Mouse (Mus musculus) right cerebral cortex, postnatal 36 days (tissue): ENCODE data around the gene Chka.
A peak's percentile ranks its signal among the peaks of the same experiment; 100 is the strongest.

Source experiments
- DNase-seq, 2 experiments: peaks; one replicate each; pipeline ENCODE4 v3.0.0; 2022; ENCODE audit warnings: low spot score in 2 of 2, mixed read lengths in 1 of 2

The Chka gene

DNA sequence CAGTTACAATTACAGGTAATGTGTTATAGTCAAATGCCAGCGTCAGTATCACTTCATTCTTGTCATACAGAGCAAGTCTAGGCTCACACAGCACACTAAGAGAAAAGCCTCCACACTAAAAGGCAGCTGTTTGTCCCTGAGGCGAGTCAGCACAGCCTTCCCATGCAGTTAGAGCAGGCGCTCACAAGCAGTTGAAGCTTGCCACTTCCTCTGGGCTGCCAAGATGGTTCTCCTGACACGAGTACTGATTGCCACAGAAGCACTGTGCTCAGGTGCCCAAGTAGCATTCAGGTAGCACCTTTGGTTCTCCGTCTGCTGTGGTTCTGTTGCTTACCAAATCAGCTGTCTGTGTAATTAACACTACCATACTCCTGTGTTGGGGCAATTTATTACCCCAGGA, 37.5 kb downstream of the Chka start:
- DNase-seq, result no peak

DNA sequence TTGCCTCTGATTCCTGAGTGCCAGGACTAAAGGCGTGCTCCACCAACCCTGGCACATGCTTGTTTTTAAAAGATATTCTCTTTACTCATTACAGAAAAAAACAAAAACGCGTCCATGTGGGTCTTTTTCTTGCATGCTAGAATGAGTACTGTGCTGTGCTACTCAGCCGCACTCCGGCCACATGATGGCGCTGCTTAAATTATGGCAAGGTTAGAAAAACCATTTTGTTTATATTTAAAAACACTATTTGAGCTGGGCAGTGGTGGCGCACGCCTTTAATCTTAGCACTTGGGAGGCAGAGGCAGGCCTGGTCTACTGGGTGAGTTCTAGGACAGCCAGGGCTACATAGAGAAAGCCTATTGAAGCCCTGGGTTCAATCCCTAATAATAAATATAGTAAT, 38.6 kb downstream of the Chka start:
- no peak for DNase-seq

DNA sequence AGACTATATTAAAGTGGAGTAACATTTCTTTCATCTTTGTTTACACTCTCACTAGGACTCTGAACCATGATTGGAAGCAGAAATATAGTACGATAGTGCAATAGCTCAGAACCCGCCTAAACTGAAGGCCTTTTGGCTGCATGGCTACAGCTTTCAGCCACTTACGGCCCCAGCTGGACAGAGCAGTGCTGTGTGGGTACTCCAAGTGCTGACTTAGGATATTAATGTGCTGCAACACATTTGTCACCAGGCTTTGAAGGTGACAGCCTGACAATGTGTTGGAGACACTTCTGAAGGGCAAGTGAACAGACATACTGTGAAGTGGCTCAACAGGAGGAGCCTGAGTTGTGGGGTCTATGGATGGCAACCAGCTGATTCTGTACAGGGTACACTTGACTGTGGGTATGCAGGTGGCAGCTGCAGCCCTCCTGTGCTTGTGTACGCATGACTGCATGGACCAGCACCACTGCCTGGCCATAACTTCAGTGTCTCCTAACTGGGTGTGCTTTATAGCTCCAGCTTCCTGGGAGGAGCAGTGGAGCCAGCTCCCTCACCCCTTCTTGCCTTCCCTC, 42.1 kb downstream of the Chka start:
- no peak for DNase-seq

DNA sequence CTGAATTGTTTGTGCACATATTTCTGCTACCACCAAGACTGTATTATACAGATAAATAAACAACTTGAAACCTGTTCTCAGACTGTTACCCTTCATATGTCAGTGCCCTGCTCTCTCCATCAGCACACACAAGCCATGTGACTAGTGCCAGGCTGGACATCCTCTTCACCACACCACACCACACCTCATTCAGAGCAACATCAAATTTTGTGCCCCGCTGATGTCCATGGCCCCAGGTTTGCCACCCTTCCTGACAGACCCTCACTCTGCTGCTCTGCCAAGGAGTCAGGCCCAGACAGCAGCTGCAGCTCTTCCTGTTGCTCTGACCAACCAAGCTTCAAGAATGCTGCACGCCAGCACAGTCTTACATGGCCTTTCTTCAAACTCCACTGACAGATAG, 42.7 kb downstream of the Chka start:
- DNase-seq, result no peak

DNA sequence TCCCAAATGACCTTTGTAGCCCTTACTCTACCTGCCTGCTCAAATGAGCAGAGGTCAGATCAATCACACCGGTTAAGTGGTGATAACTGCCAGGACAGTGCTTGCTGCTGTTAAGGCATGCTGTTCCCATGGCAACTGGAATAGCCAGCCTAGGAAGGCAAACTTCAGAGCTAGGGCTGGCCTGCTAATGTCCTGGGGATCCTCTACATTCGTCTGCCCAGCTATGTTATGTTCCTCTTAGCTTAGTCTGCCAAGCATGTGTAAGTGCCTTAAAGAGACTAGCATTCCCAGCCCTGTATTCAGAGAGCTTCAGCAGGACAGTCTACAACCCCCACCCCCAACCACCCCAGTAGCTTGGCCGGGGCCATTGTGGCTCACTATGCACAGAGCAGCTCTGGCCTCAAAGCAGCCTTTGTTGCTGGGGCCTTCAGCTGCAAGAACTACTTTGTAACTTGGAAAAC, 43.6 kb downstream of the Chka start:
- no peak for DNase-seq

DNA sequence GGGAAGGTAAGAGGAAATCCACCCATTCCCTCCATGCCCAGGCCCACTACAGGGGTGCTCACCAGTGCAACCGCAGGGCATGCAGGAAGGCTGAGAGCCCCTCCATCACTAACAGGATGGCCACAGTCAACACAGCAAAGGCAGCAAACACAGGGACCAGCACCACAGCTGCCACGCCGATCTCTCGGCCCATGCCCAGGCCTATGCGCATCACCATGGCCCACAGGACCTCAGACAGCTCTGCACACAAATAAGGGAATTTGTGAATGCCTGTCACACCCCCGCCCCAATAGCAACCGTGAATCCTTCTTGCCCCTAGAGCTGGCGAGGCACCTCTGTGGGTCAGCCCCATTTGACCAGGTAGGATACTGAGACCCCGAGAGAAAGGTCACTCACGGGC, 44.6 kb downstream of the Chka start:
- no peak for DNase-seq

DNA sequence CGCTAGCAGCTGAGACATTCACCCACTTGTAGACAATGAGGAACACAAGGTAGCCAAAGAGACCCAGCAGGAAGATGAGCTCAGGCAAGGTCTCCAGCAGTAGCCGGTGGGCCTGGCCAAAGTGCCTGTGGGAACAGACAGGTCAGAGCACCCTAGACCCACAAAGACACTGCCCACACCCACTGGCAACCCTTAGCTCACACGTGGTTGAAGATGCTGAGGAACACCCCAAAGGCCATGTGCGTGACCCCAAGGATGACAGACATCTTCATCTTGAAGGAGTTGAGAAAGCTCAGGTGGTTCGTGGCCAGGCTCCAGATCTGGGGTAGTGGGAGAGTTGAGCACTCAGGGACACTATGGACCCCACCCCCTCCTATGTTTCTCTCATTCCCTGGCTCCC, 46.0 kb downstream of the Chka start:
- no peak for DNase-seq

DNA sequence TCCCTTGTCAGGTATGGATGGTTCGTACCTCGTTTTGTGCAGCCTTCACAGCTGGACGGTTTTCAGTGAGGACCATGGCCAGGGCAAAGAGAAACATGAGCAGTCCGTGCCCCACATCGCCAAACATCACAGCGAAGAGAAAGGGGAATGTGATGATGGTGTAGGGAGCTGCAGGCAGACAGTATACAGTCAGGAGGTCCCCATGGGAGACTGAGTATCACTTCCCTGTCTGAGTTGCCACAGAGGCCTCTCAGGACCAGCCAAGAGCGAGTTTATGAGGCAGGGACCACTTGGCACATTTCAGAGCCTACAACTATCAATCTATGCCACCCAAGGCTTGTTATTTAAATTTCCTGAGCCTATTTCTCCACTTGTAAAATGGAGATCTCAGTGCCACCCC, 47.4 kb downstream of the Chka start:
- DNase-seq, result no peak

DNA sequence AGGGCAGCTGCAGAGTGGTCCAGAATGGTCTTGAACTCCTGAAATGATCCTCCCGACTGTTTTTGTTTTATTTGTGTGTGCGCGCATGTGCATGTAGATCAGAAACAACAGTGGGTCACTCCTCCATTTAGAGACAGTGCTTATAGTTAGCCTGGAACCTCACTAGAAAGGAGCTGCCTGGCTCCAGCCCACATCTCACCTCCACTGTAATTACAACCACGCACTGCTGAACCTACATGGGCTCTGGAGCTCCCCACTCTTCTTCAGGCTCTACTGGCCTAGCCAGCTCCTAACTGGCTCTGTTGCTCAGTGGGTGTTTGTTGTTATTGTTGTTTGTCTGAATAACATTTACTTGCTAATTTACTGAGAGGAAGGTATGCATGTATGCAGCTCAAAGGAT, 48.0 kb downstream of the Chka start:
- no peak for DNase-seq

DNA sequence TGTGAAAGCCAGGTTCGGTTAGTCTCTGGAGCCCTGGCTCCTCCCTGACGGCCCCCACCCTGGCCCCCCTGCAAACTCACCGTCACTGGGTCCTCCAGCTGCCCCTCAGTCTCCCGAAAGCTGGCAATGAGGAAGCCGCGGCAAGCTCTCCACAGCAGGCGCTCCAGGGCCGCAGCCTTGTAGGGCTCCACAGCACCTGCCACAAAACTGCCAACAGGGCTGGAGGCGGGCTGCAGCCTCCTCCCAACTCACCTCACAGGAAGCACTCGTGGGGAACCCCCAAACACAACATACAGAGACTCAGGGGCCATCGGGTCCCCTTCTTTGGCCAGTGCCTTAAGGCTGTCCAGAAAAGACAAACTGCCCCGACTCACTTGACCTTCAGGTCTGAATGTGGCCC, 51.4 kb downstream of the Chka start:
- DNase-seq, result no peak

DNA sequence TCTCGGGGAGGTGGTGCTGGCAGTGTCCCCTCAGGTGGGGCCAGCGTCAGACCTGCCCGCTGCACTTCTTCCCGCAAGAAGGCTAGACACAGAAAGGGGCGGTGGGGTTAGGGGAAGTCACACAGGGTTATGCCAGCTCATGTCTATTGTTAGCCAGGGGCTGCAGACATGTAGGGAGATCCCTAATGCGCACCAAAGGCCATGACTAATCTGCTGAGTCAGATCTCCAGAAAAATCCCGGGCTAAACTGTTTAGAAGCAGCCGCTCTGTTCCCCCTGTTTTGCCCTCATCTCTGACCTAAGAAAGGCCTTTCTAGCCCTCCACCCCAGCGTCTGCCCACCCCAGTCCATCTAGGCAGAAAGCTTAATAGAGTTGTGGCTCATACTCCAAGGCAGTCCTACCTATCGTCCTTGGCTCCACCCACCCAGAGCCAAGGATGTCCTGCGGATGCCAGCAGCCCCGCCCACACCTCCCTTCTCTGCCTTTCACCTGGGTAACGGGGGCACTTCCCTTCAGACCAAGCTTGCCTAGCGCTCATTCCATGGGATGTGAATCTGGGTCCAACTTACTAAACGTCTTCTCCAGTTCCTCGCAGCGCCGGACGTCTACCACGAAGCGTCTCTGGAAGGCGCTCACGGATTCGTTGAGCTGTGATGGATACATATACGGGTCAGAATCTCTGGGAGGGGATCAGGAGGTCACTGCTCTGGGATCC, 52.2 kb downstream of the Chka start:
- no peak for DNase-seq

DNA sequence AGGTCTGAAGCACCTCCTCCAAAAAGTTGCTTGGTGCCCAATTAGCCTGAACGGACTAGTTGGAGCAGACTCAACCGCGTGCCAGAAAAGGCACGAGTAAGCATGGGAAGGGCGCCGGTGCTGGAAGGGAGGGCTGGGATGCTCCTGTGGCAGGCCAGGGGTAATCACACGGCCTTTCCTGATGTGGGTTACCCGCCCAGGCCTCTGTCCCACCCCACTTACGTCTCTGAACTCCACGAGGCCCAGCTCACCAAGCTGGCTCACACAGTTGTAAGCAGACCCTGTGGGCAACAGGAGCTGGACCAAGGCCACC, 52.7 kb downstream of the Chka start:
- DNase-seq, result no peak

DNA sequence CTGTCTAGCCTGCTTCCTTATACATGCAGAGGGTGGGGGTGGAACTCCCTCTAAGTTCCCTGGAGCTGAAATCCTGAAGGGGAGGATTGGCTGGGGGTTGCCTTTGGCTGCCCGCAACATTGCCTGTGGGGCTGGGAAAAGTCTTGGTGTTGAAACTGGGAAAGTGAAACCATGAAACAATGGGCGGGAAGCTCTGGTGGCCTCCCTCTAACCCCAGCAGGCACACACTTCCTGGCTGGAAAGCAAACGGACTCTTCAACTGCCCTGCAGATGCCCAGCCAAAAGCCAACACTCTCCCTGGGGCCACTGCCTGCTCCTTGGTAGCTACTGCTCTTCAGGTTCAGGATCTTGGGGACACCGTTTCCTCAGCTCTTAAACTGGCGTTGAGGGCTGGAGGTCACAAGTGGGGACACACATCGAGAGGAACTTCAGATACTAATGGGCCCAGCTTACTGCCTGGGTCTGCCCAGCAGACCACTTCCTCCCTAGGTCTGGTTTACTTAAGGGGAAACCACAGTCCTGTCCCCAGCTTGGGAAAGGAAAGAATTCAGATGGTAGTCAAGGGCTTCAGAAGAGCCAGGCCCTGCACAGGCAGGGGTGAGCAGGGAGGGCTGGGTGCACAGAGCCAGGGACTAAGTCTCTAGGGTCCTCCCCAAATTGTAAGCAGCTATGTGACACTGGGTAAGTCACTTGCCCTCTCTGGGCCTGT, 53.8 kb downstream of the Chka start:
- no peak for DNase-seq

DNA sequence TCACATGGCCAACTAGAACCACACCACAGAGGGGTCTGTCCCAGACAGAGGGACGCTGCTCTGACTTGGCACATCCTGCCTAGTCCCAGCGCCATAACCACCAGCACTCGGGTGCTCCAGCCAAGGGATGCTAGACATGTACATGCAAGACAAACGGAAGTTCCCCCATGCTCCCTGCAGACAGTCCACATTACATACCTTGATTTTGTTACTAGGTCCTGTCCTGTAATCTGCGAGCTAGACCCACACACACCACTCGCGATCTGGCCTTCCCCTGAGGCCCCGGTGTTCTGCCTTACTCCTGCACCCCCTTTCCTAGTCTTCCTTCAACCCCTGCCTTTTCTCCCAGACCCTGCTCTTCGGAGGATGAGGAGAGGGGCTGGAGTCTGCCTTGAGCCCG, 54.8 kb downstream of the Chka start:
- no peak for DNase-seq

DNA sequence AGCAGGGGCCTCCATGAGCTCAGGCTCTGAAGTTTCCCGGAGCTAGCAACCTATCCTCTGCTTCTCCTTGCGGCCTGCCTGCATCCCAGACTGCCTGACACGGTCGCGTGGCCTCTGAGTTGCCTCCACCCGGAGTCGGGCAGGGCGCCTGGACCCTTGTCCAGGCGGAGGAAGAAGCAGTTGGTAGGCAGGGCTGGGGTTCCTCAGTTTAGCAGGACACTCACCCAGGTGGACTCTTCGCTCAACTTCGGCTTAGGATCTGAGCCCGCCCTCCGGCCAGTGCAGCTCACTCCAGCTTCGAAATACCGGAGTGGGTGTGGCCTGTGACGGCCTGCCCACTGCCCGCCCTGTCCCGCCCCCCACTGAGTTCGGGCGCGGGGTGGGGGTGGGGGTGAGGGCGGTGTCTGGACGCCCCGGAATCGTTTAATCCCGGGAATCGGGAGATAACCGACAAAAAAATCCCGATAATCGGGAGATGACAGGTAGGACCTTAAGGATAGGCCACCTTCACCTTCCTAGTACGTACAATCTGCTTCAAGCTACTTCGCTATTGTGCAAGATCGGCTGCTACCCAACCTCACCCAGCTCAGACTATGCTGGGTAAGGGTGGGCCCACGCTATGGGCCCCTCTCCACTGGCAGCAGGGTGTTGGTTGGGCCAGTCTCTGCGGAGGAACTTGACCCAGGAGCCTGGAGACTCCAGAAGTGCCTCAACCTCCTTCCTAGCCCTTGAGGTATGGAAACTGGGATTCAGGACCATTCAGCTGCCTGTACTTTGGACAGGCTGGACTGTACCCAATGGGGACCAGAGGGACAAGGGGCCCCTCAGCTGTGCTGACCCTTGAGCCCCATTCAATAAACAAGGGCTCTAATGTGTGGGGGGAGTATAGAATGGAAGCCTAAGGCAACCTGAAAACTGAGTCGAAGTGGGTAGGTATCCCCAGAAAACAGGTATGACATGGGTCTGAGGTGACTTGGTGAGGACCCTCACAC, 55.5 kb downstream of the Chka start, which contains the start of gene Tcirg1:
Tcirg1 (minus strand) TSS at position 339 of the 992 bp plus-strand sequence.
- DNase-seq, result peak in 1 of 2 experiments; percentile 50

DNA sequence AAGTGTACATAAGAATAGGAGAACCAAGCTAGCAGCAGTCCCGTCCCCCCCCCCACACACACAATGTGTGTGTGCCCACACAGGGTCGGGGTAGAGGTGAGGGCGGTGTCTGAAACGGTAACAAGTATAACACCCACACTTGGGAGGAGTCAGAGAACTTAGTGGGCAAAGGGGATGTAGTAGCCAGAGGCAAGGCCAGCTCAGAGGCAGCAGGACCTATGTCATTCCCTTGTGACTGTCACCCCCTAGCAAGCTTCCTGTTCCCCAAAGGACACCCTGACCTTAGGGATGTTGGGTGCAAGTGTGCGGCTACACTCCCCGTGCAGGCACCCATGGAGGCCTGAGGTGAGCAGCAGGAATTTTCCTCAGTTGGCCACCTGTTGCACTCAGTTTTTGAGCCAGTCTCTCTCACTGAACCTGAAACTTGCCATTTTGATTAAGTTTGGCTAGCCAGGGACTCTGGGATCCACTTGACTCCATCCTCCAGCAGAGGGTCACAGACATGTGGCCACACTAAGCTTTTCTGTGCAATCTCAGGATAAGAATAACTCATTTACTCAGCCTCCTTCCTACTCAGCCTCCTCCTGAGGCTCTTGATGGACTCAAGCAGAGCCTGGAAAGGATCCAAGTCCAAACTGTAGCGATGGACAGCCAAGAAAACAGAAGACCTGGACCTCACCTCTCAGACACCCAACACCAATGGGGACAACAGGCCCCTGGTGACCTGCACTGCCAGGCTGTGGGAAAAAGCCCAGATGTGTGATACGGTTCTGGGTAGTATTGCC, 56.5 kb downstream of the Chka start:
- no peak for DNase-seq

DNA sequence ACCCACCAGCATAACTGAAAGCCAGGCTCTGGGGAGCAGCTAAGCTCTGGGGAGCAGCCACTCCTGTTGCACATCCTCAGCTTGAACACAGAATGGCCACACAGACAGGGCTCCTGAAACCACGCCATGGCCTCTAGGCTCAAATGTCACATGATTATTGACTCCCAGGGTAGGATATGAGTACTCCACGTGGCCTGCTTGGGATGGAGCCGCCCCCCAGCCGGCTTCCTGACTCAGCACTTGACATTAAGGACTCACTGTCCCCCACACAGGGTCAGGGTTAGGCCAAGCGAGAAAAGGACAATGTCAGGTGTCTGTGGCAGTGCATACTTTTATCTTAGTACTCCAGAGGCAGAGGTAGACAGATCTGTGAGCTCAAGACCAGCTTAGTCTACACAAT, 58.6 kb downstream of the Chka start:
- DNase-seq, result no peak

DNA sequence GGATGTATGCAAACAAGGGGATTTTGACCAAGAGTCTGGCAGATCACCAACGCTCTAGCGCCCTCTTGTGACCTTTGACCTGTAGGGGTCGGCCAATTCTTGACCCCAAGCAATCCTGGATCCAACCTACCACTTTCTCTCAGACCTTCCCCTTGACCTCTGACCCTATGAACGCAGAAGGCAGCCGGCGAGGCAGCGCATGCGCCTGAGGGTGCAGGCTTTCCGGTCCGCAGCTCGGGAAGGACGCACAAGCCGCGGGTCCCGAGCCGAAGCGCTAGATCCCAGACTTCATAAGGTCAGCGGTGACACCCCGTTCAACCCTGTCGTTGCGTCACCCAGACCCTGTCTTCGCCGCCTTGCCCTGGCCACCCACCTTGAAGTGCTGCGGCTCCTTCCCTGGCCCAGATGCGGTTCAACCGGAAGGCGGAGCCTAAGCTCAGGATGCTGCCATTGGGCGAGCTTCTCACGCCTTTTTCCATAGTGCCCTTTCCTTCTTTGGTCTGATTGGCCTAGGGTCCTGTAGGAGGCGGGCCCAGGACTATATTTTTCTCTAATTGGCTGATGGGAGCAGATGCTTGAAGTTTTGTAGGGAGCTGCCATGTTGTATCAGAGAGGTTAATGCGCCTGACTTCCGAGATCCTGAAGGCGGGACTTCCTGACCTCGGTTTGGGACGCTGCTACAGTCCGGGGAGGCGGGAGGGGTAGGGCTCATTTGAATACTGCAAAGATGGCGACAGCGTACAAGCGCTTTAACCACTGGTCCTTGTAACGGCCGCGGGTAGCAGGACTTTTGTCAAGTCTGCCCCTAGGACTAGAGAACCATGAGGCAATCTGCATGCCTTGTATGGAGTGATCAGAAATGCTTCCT, 61.0 kb downstream of the Chka start, which contains the start of gene Ndufs8:
Ndufs8 (minus strand) TSS at position 438 of the 868 bp plus-strand sequence.
- DNase-seq, result peak; percentile 92 to 97

DNA sequence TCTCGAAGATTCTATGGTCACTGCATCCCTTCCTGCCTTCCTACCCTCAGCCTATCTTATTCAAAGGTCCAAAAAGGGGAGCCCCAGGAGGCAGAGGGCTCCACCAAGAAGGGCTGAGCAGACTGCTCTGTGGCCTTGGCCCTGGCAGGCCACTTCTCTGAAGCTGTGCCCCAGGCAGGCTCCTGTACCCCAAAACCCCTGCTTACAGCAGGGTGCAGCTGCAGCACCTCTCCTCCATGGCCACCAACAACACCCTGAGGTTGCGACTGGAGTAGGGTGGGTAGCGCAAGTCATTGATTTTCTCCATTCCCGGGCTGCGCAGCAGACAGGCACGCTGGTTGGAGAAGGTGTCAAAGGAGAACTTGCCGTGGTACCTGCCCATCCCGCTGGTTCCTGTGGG, 62.1 kb downstream of the Chka start:
- DNase-seq, result no peak

DNA sequence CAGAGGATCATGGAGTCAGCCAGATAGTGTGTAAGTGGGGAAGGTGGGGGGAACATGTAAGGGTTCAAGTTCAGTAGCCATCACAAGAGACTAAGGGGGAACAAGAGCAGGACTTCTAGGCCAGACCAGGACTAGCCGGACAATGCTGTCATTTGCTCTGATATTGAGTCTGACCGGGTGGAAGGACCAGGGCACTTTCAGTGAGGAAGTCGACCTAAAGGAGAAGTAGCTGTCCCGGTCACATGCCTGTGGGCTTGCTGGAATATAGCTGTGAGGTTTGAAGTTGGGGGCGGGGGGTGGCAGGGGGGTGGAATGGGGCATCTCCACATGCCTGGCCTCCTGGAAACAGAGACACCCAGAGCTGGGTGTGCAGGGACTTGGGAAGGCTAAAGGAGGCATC, 63.0 kb downstream of the Chka start:
- DNase-seq, result no peak
